Mouse (Mus musculus) thymus, adult 2 months (tissue): ENCODE results near the gene Sumf1.

Source experiments
- CTCF ChIP-seq: fragments of 200-500 bp; IDR thresholded peaks from 2 replicates; pipeline ENCODE4 v1.5.1; 2012; ENCODE audit warnings: mild to moderate bottlenecking, control low read depth, low read length, moderate library complexity, borderline replicate concordance; ENCODE audit not compliant: control insufficient read depth, poor library complexity, insufficient read depth; ENCODE audit errors: extremely low read depth
- POLR2A ChIP-seq: fragments of 200-500 bp; IDR thresholded peaks from 2 replicates; pipeline ENCODE4 v1.6.1; 2012; ENCODE audit warnings: mild to moderate bottlenecking, low read length, control low read depth, moderate library complexity; ENCODE audit not compliant: control insufficient read depth, poor library complexity, insufficient read depth; ENCODE audit errors: extremely low read depth

- TF ChIP-seq CTCF (no peak), POLR2A (no peak)
These were observed 110.8 kb downstream of the Sumf1 start for GRCm38 (mm10) chr6:108074624-108075023.
